Mouse (Mus musculus) CH12.LX (cell line): Measurements from ENCODE around the gene Dcakd. TPM values are rescaled to one million over a fixed set of nuclear protein-coding genes. Genes with fewer than 3 reads are reported as not detected.

ENCODE experiments used
- DNase-seq: peaks from one replicate; pipeline ENCODE4 v3.0.0-alpha.2; 2013; ENCODE audit errors: extremely low read depth
- H3K27ac ChIP-seq: 2 replicates; pipeline ENCODE4 v1.5.1; 2012; ENCODE audit warnings: low read depth, mild to moderate bottlenecking, control low read depth, moderate library complexity; ENCODE audit not compliant: insufficient read depth
- H3K27me3 ChIP-seq: replicated peaks from 2 replicates; pipeline ENCODE3; 2012; ENCODE audit warnings: inconsistent platforms
- H3K36me3 ChIP-seq, 2 experiments: replicated peaks in 1 of 2; 2 replicates each; pipeline versions ENCODE3 to v1.6.1; 2012; ENCODE audit warnings: inconsistent platforms in 1 of 2, low read length in 1 of 2, mild to moderate bottlenecking in 1 of 2, mixed read lengths in 1 of 2, moderate library complexity in 1 of 2; ENCODE audit not compliant: control insufficient read depth in 1 of 2, insufficient read depth in 1 of 2
- H3K4me1 ChIP-seq, 2 experiments: 2 replicates each; pipeline ENCODE4 v1.6.1; 2012; ENCODE audit warnings: inconsistent platforms in 1 of 2, moderate library complexity in 1 of 2; ENCODE audit not compliant: insufficient read depth in 2 of 2, control insufficient read depth in 1 of 2
- H3K4me2 ChIP-seq: 2 replicates; pipeline ENCODE4 v1.6.1; 2012; ENCODE audit warnings: low read depth, mild to moderate bottlenecking, control low read depth; ENCODE audit not compliant: poor library complexity, insufficient read depth, severe bottlenecking
- H3K4me3 ChIP-seq, 3 experiments: fragments of 150-350 bp in 1 of 3; sonication (generic) in 1 of 3; replicated peaks in 1 of 3; 2 replicates each; pipeline versions ENCODE3 to v1.5.1; 2011 to 2012; ENCODE audit warnings: low read depth in 2 of 3, low read length in 2 of 3, mild to moderate bottlenecking in 2 of 3, moderate library complexity in 2 of 3, control low read depth in 1 of 3, improper control_type of control experiment in 1 of 3, inconsistent platforms in 1 of 3, mixed read lengths in 1 of 3; ENCODE audit not compliant: poor library complexity in 1 of 3
- H3K79me2 ChIP-seq: replicated peaks from 2 replicates; pipeline ENCODE4 v1.6.1; 2012; ENCODE audit warnings: mild to moderate bottlenecking, moderate library complexity; ENCODE audit not compliant: control insufficient read depth, poor library complexity, insufficient read depth, severe bottlenecking; ENCODE audit errors: extremely low read depth
- H3K9ac ChIP-seq: 2 replicates; pipeline ENCODE4 v1.6.1; 2012; ENCODE audit warnings: low read depth, mild to moderate bottlenecking, control low read depth, moderate library complexity; ENCODE audit not compliant: insufficient read depth
- H3K9me3 ChIP-seq: replicated peaks from 2 replicates; pipeline ENCODE3; 2012; ENCODE audit warnings: low read length, inconsistent platforms, mixed read lengths
- BHLHE40 ChIP-seq: IDR thresholded peaks from 2 replicates; pipeline ENCODE4 v1.6.1; 2011; ENCODE audit warnings: mild to moderate bottlenecking, low read depth, low read length, improper control_type of control experiment
- CHD1 ChIP-seq: IDR thresholded peaks from 2 replicates; pipeline ENCODE4 v1.6.1; 2012; ENCODE audit warnings: low read depth, low read length, improper control_type of control experiment, inconsistent platforms
- CHD2 ChIP-seq: IDR thresholded peaks from 2 replicates; pipeline ENCODE4 v1.6.1; 2011; ENCODE audit warnings: low read length, improper control_type of control experiment
- CTCF ChIP-seq, 2 experiments: IDR thresholded peaks in 1 of 2; conservative IDR thresholded peaks in 1 of 2; 2 replicates each; pipeline ENCODE4 v1.5.1; 2011 to 2012; ENCODE audit warnings: low read depth in 2 of 2, low read length in 2 of 2, improper control_type of control experiment in 1 of 2, inconsistent platforms in 1 of 2, mild to moderate bottlenecking in 1 of 2, moderate library complexity in 1 of 2
- E2F4 ChIP-seq: IDR thresholded peaks from 2 replicates; pipeline ENCODE4 v1.6.1; 2011; ENCODE audit warnings: low read depth, low read length, improper control_type of control experiment; ENCODE audit not compliant: insufficient replicate concordance
- ELF1 ChIP-seq: IDR thresholded peaks from 2 replicates; pipeline ENCODE4 v1.6.1; 2014; ENCODE audit warnings: low read depth, mild to moderate bottlenecking, inconsistent platforms, low read length, improper control_type of control experiment
- EP300 ChIP-seq: IDR thresholded peaks from 2 replicates; pipeline ENCODE4 v1.6.1; 2011; ENCODE audit warnings: low read length, improper control_type of control experiment
- ETS1 ChIP-seq: conservative IDR thresholded peaks from 2 replicates; pipeline ENCODE4 v1.6.1; 2012; ENCODE audit warnings: low read depth, mild to moderate bottlenecking, inconsistent platforms, low read length, improper control_type of control experiment, moderate library complexity
- GABPA ChIP-seq: IDR thresholded peaks from 2 replicates; pipeline ENCODE4 v1.6.1; 2012; ENCODE audit warnings: low read depth, low read length, improper control_type of control experiment, inconsistent platforms; ENCODE audit not compliant: insufficient replicate concordance
- HCFC1 ChIP-seq: IDR thresholded peaks from 2 replicates; pipeline ENCODE4 v1.6.1; 2012; ENCODE audit warnings: low read depth, mild to moderate bottlenecking, inconsistent platforms, low read length, improper control_type of control experiment
- IRF4 ChIP-seq: IDR thresholded peaks from 2 replicates; pipeline ENCODE4 v1.6.1; 2014; ENCODE audit warnings: low read depth, mild to moderate bottlenecking, inconsistent platforms, low read length, improper control_type of control experiment
- JUN ChIP-seq: IDR thresholded peaks from 2 replicates; pipeline ENCODE4 v1.6.1; 2011; ENCODE audit warnings: low read depth, mild to moderate bottlenecking, low read length, improper control_type of control experiment, moderate library complexity; ENCODE audit not compliant: insufficient read depth
- JUND ChIP-seq: conservative IDR thresholded peaks from 2 replicates; pipeline ENCODE4 v1.6.1; 2011; ENCODE audit warnings: low read depth, low read length, improper control_type of control experiment
- KAT2A ChIP-seq: IDR thresholded peaks from 2 replicates; pipeline ENCODE4 v1.6.1; 2012; ENCODE audit warnings: low read length, improper control_type of control experiment, inconsistent platforms; ENCODE audit not compliant: insufficient replicate concordance
- MAFK ChIP-seq: IDR thresholded peaks from 2 replicates; pipeline ENCODE4 v1.6.1; 2011; ENCODE audit warnings: low read length, improper control_type of control experiment; ENCODE audit not compliant: insufficient replicate concordance
- MAX ChIP-seq: IDR thresholded peaks from 2 replicates; pipeline ENCODE4 v1.6.1; 2011; ENCODE audit warnings: low read length, improper control_type of control experiment
- MAZ ChIP-seq: IDR thresholded peaks from 2 replicates; pipeline ENCODE4 v1.6.1; 2012; ENCODE audit warnings: low read depth, mild to moderate bottlenecking, inconsistent platforms, low read length, improper control_type of control experiment, moderate library complexity
- MEF2A ChIP-seq: IDR thresholded peaks from 2 replicates; pipeline ENCODE4 v1.6.1; 2014; ENCODE audit warnings: low read depth, mild to moderate bottlenecking, inconsistent platforms, low read length, improper control_type of control experiment, borderline replicate concordance
- MXI1 ChIP-seq: IDR thresholded peaks from 2 replicates; pipeline ENCODE4 v1.6.1; 2011; ENCODE audit warnings: mild to moderate bottlenecking, low read depth, low read length, improper control_type of control experiment
- MYC ChIP-seq: IDR thresholded peaks from 2 replicates; pipeline ENCODE4 v1.6.1; 2011; ENCODE audit warnings: low read depth, mild to moderate bottlenecking, improper control_type of control experiment, low read length
- NELFE ChIP-seq: IDR thresholded peaks from 2 replicates; pipeline ENCODE4 v1.6.1; 2011; ENCODE audit warnings: low read depth, low read length, improper control_type of control experiment
- NRF1 ChIP-seq: IDR thresholded peaks from 2 replicates; pipeline ENCODE4 v1.6.1; 2014; ENCODE audit warnings: low read depth, mild to moderate bottlenecking, inconsistent platforms, low read length, improper control_type of control experiment, moderate library complexity
- PAX5 ChIP-seq: IDR thresholded peaks from 2 replicates; pipeline ENCODE4 v1.6.1; 2012; ENCODE audit warnings: low read length, inconsistent platforms, mixed read lengths
- POLR2A ChIP-seq: IDR thresholded peaks from 2 replicates; pipeline ENCODE4 v1.6.1; 2011; ENCODE audit warnings: low read depth, mild to moderate bottlenecking, improper control_type of control experiment, low read length
- POLR2AphosphoS2 ChIP-seq: IDR thresholded peaks from 2 replicates; pipeline ENCODE4 v1.6.1; 2011; ENCODE audit warnings: low read depth, low read length, improper control_type of control experiment
- RAD21 ChIP-seq: IDR thresholded peaks from 2 replicates; pipeline ENCODE4 v1.6.1; 2011; ENCODE audit warnings: low read depth, mild to moderate bottlenecking, low read length, improper control_type of control experiment, moderate library complexity
- RCOR1 ChIP-seq: conservative IDR thresholded peaks from 2 replicates; pipeline ENCODE4 v1.6.1; 2012; ENCODE audit warnings: low read depth, mild to moderate bottlenecking, inconsistent platforms, low read length, improper control_type of control experiment
- SIN3A ChIP-seq: IDR thresholded peaks from 2 replicates; pipeline ENCODE4 v1.6.1; 2012; ENCODE audit warnings: low read length, improper control_type of control experiment, inconsistent platforms
- SMC3 ChIP-seq: IDR thresholded peaks from 2 replicates; pipeline ENCODE4 v1.6.1; 2011; ENCODE audit warnings: low read depth, low read length, improper control_type of control experiment
- TBP ChIP-seq: conservative IDR thresholded peaks from 2 replicates; pipeline ENCODE4 v1.6.1; 2011; ENCODE audit warnings: low read depth, low read length, improper control_type of control experiment
- TCF12 ChIP-seq: IDR thresholded peaks from 2 replicates; pipeline ENCODE4 v1.6.1; 2014; ENCODE audit warnings: low read depth, mild to moderate bottlenecking, inconsistent platforms, low read length, improper control_type of control experiment
- UBTF ChIP-seq: IDR thresholded peaks from 2 replicates; pipeline ENCODE4 v1.6.1; 2012; ENCODE audit warnings: low read depth, mild to moderate bottlenecking, inconsistent platforms, low read length, improper control_type of control experiment, moderate library complexity
- USF1 ChIP-seq: IDR thresholded peaks from 2 replicates; pipeline ENCODE4 v1.6.1; 2014; ENCODE audit warnings: low read depth, mild to moderate bottlenecking, inconsistent platforms, low read length, improper control_type of control experiment
- USF2 ChIP-seq: conservative IDR thresholded peaks from 2 replicates; pipeline ENCODE4 v1.6.1; 2011; ENCODE audit warnings: low read depth, low read length, improper control_type of control experiment
- ZC3H11A ChIP-seq: IDR thresholded peaks from 2 replicates; pipeline ENCODE4 v1.6.1; 2012; ENCODE audit warnings: low read depth, mild to moderate bottlenecking, inconsistent platforms, low read length, improper control_type of control experiment
- ZKSCAN1 ChIP-seq: IDR thresholded peaks from 2 replicates; pipeline ENCODE4 v1.6.1; 2012; ENCODE audit warnings: low read depth, inconsistent platforms, low read length, improper control_type of control experiment, borderline replicate concordance
- ZMIZ1 ChIP-seq: IDR thresholded peaks from 2 replicates; pipeline ENCODE4 v1.6.1; 2012; ENCODE audit warnings: low read depth, mild to moderate bottlenecking, inconsistent platforms, low read length, improper control_type of control experiment
- ZNF384 ChIP-seq: IDR thresholded peaks from 2 replicates; pipeline ENCODE4 v1.6.1; 2012; ENCODE audit warnings: low read depth, low read length, improper control_type of control experiment, inconsistent platforms
- dilution Hi-C: fragments of 300-500 bp; cut with MboI; formaldehyde crosslinking; loops from 2 replicates; pipeline ENCODE4 v1.14.3; 2020; ENCODE audit warnings: low sequenced_read_pairs; ENCODE audit not compliant: extremely low pct_unique_long_range_greater_than_20kb, extremely low pct_ligation_motif_present
- in situ Hi-C: fragments of 300-500 bp; cut with MboI; formaldehyde crosslinking; loops from 3 replicates; pipeline ENCODE4 v1.14.3; 2019; ENCODE audit warnings: low sequenced_read_pairs, low pct_ligation_motif_present, low pct_unique_long_range_greater_than_20kb, mixed read lengths
- polyA plus RNA-seq: library from polyadenylated mRNA; unstranded; fragments of >175 nt; gene quantifications from 2 replicates; pipeline ENCODE4 v1.2.1, GENCODE M21; 2012; ENCODE audit warnings: low read depth; ENCODE audit not compliant: insufficient read length
- total RNA-seq, 2 experiments: library from RNA; depleted of rRNA; stranded (reverse); fragments of 300-350 nt in 1 of 2; fragments of >200 nt in 1 of 2; gene quantifications; 2 replicates each; pipeline ENCODE4 v1.2.3; 2012 to 2014

Dcakd gene
- total and polyA plus RNA-seq, 3 experiments = 8.8 to 89.0 (median 24.0) TPM

GRCm38 (mm10) chr11:103068272-103068671 lies 40.1 kb upstream of the Dcakd start:
- peaks cover 76 to 94% of the 10 kb centered on the region in 2 experiments for H3K36me3 ChIP-seq
- dilution Hi-C loops = no loop called here
- H3K4me3 ChIP-seq = no peak overlapping the region
- H3K4me2 ChIP-seq = peak overlapping the region; percentile 9
- peak; percentile 81 for DNase-seq
- H3K27me3 ChIP-seq = no peaks in the 10 kb centered on the region
- peak overlapping the region; percentile 91 for H3K27ac ChIP-seq
- H3K9me3 ChIP-seq = no peaks in the 10 kb centered on the region
- no peaks in the 10 kb centered on the region; the same call in 1 of the 2 replicates for H3K79me2 ChIP-seq
- H3K4me1 ChIP-seq = peaks cover 16 to 67% of the 10 kb centered on the region in 2 experiments
- TF ChIP-seq ETS1 = peak; percentile 67
- TF ChIP-seq MAX = no peak
- TF ChIP-seq RCOR1 = 0 out of 2 replicates have a peak, but pooled peaks have one; percentile 70
- no peak; the same call in 1 of the 2 replicates for TF ChIP-seq JUND
- TF ChIP-seq ZNF384 = no peak; the same call in 1 of the 2 replicates
- TF ChIP-seq ZMIZ1 = peak; percentile 23; the same call in 1 of the 2 replicates
- TF ChIP-seq HCFC1 = no peak
- no peak for TF ChIP-seq KAT2A
- no peak for TF ChIP-seq MAFK
- peak; percentile 48; the same call in 1 of the 2 replicates for TF ChIP-seq JUN
- TF ChIP-seq UBTF = 0 out of 2 replicates have a peak, but pooled peaks have one; percentile 18
- TF ChIP-seq POLR2A = peak; percentile 43
- TF ChIP-seq NELFE = no peak
- TF ChIP-seq E2F4 = no peak
- TF ChIP-seq EP300 = peak; percentile 89
- TF ChIP-seq NRF1 = no peak
- TF ChIP-seq SIN3A = peak; percentile 52; the same call in 1 of the 2 replicates
- no peak for TF ChIP-seq USF1
- no peak; the same call in 1 of the 2 replicates for TF ChIP-seq POLR2AphosphoS2
- TF ChIP-seq ZKSCAN1 = no peak
- no peak for TF ChIP-seq GABPA
- TF ChIP-seq SMC3 = no peak; the same call in none of the 2 replicates
- no peak for TF ChIP-seq CTCF (conservative IDR thresholded peaks at IDR 0.05 in 1 of 2, IDR thresholded peaks at IDR 0.05 in 1 of 2; ENCODE audit: low read depth in 2 of 2, low read length in 2 of 2)
- peak; percentile 16; the same call in 1 of the 2 replicates for TF ChIP-seq MXI1
- 0 out of 2 replicates have a peak, but pooled peaks have one; percentile 77 for TF ChIP-seq CHD1
- TF ChIP-seq PAX5 = no peak
- TF ChIP-seq TCF12 = peak; percentile 97
- peak; percentile 84; the same call in 1 of the 2 replicates for TF ChIP-seq MYC
- TF ChIP-seq ELF1 = no peak
- no peak for TF ChIP-seq USF2
- TF ChIP-seq RAD21 = no peak; the same call in 1 of the 2 replicates
- TF ChIP-seq MEF2A = peak; percentile 78; the same call in 1 of the 2 replicates
- peak; percentile 63 for TF ChIP-seq CHD2
- TF ChIP-seq IRF4 = peak; percentile 90
- TF ChIP-seq TBP = no peak
- TF ChIP-seq BHLHE40 = peak; percentile 81
- TF ChIP-seq MAZ = peak; percentile 76; the same call in 1 of the 2 replicates
- TF ChIP-seq ZC3H11A = no peak
- peak overlapping the region; percentile 11; the same call in 1 of the 2 replicates for H3K9ac ChIP-seq
- in situ Hi-C loops = no loop called here
